Mouse (Mus musculus) liver, embryonic 15.5 days (tissue): ENCODE data around the gene Pard6b. TPM values are rescaled to one million over a fixed set of nuclear protein-coding genes. Genes with fewer than 3 reads are reported as not detected.

Source experiments
- ATAC-seq: fragments of 200-750 bp; cut with Nextera tagmentation; 2 replicates; pipeline ENCODE4 v1.8.0; 2017; ENCODE audit warnings: moderate number of reproducible peaks, mild to moderate bottlenecking, moderate library complexity; ENCODE audit not compliant: insufficient read depth
- H3K27ac ChIP-seq: fragments of 300-500 bp; sonication (generic); replicated peaks from 2 replicates; pipeline ENCODE4 v1.5.1; 2015; ENCODE audit warnings: mild to moderate bottlenecking, inconsistent platforms
- H3K27me3 ChIP-seq: fragments of 300-500 bp; sonication (generic); 2 replicates; pipeline ENCODE4 v1.6.1; 2015; ENCODE audit warnings: mild to moderate bottlenecking, inconsistent platforms
- H3K36me3 ChIP-seq: fragments of 300-500 bp; sonication (generic); replicated peaks from 2 replicates; pipeline ENCODE4 v1.6.1; 2015; ENCODE audit warnings: moderate library complexity, mild to moderate bottlenecking, inconsistent platforms
- H3K4me1 ChIP-seq: fragments of 300-500 bp; sonication (generic); replicated peaks from 2 replicates; pipeline ENCODE4 v1.6.1; 2015; ENCODE audit warnings: inconsistent platforms
- H3K4me2 ChIP-seq: fragments of 300-500 bp; sonication (generic); 2 replicates; pipeline ENCODE4 v1.6.1; 2015; ENCODE audit warnings: moderate library complexity, mild to moderate bottlenecking, inconsistent platforms
- H3K4me3 ChIP-seq: fragments of 300-500 bp; sonication (generic); replicated peaks from 2 replicates; pipeline ENCODE4 v1.5.1; 2015; ENCODE audit warnings: mild to moderate bottlenecking, inconsistent platforms
- H3K9ac ChIP-seq: fragments of 300-500 bp; sonication (generic); 2 replicates; pipeline ENCODE4 v1.6.1; 2015; ENCODE audit warnings: moderate library complexity, mild to moderate bottlenecking, inconsistent platforms
- H3K9me3 ChIP-seq: fragments of 300-500 bp; sonication (generic); replicated peaks from 2 replicates; pipeline ENCODE4 v1.6.1; 2016; ENCODE audit warnings: inconsistent platforms
- WGBS: fragments of 180-500 bp; shearing (Covaris S2); methylation state at CpG from one replicate; pipeline ENCODE4 v1.1.7; 2015; ENCODE audit warnings: mixed read lengths; ENCODE audit not compliant: insufficient replicate concordance; 5-methylcytosine and 5-hydroxymethylcytosine counted together
- polyA plus RNA-seq: library from polyadenylated mRNA; unstranded; fragments of >200 nt; fragmentation: Nextera tagmentation; extraction: Ambion mirVana; gene quantifications from 2 replicates; pipeline ENCODE4 v1.2.1, GENCODE M21; 2015

Pard6b gene
- polyA plus RNA-seq, 1 experiment from 2014 or later, result 2.6 TPM

GRCm38 (mm10) chr2:168083593-168083992 is 2.8 kb downstream of the Pard6b start:
- H3K9me3 ChIP-seq, result no peaks in the 10 kb centered on the region
- ATAC-seq, result no peak
- no peak overlapping the region for H3K27ac ChIP-seq
- H3K4me2 ChIP-seq, result no peak overlapping the region
- no peak overlapping the region for H3K9ac ChIP-seq
- WGBS, result 70% methylated on average over 2 of the region's 2 CpGs
- peaks cover 46% of the 10 kb centered on the region for H3K4me1 ChIP-seq
- H3K36me3 ChIP-seq, result no peaks in the 10 kb centered on the region
- no peak overlapping the region for H3K4me3 ChIP-seq
- peaks cover 49% of the 10 kb centered on the region for H3K27me3 ChIP-seq

- H3K4me3 ChIP-seq, result no peak overlapping the region
- WGBS, result 84% methylated on average over 7 of the region's 7 CpGs
- no peaks in the 10 kb centered on the region for H3K9me3 ChIP-seq
- no peak overlapping the region for H3K27ac ChIP-seq
- peaks cover 47% of the 10 kb centered on the region for H3K4me1 ChIP-seq
- no peak for ATAC-seq
- no peaks in the 10 kb centered on the region for H3K36me3 ChIP-seq
- H3K4me2 ChIP-seq, result no peak overlapping the region
- no peak overlapping the region for H3K9ac ChIP-seq
- peaks cover 42% of the 10 kb centered on the region for H3K27me3 ChIP-seq
Observed at GRCm38 (mm10) chr2:168084228-168084627, 3.4 kb downstream of the Pard6b start.

- 46% methylated on average over 10 of the region's 10 CpGs for WGBS
- no peak overlapping the region for H3K27ac ChIP-seq
Observed at GRCm38 (mm10) chr2:168085621-168086265, 4.9 kb downstream of the Pard6b start.

GRCm38 (mm10) chr2:168086318-168086717 is 5.5 kb downstream of the Pard6b start:
- Histone ChIP-seq H3K4me3 (no peak overlapping the region), H3K27me3 (peaks cover 28% of the 10 kb centered on the region), H3K36me3 (no peaks in the 10 kb centered on the region), H3K4me2 (no peak overlapping the region), H3K4me1 (peaks cover 29% of the 10 kb centered on the region), H3K9me3 (no peaks in the 10 kb centered on the region), H3K9ac (no peak overlapping the region), H3K27ac (no peak overlapping the region)
- 44% methylated on average over 6 of the region's 6 CpGs for WGBS
- ATAC-seq, result no peak

More at GRCm38 (mm10) chr2:168085621-168086265, 4.9 kb downstream of the Pard6b start:
- Histone ChIP-seq H3K9ac (no peak overlapping the region), H3K4me3 (no peak overlapping the region), H3K9me3 (no peaks in the 10 kb centered on the region), H3K4me2 (no peak overlapping the region), H3K4me1 (peaks cover 34% of the 10 kb centered on the region), H3K36me3 (no peaks in the 10 kb centered on the region), H3K27me3 (peaks cover 33% of the 10 kb centered on the region)
- no peak for ATAC-seq

- Histone ChIP-seq H3K4me3 (no peak overlapping the region), H3K4me2 (no peak overlapping the region), H3K27me3 (peaks cover 23% of the 10 kb centered on the region), H3K4me1 (peaks cover 24% of the 10 kb centered on the region), H3K9me3 (no peaks in the 10 kb centered on the region), H3K9ac (no peak overlapping the region), H3K27ac (no peak overlapping the region), H3K36me3 (no peaks in the 10 kb centered on the region)
- ATAC-seq, result no peak
- 60% methylated on average over 9 of the region's 9 CpGs for WGBS
Observed at GRCm38 (mm10) chr2:168086839-168087238, 6.0 kb downstream of the Pard6b start.

- Histone ChIP-seq H3K27me3 (no peaks in the 10 kb centered on the region; the same call in 1 of the 2 replicates), H3K4me2 (no peak overlapping the region), H3K36me3 (no peaks in the 10 kb centered on the region), H3K9ac (no peak overlapping the region), H3K27ac (no peak overlapping the region), H3K4me3 (no peak overlapping the region), H3K4me1 (peaks cover 10% of the 10 kb centered on the region; the same call in 1 of the 2 replicates), H3K9me3 (no peaks in the 10 kb centered on the region)
- ATAC-seq, result no peak
- 65% methylated on average over 11 of the region's 11 CpGs for WGBS
Observed at GRCm38 (mm10) chr2:168091560-168091959, 10.8 kb downstream of the Pard6b start.

GRCm38 (mm10) chr2:168093077-168093476 is 12.3 kb downstream of the Pard6b start:
- H3K4me1 ChIP-seq, result peaks cover 14% of the 10 kb centered on the region; the same call in 1 of the 2 replicates
- H3K9me3 ChIP-seq, result no peaks in the 10 kb centered on the region
- 83% methylated on average over 4 of the region's 4 CpGs for WGBS
- H3K36me3 ChIP-seq, result no peaks in the 10 kb centered on the region
- no peak overlapping the region for H3K4me3 ChIP-seq
- no peak for ATAC-seq
- no peak overlapping the region for H3K9ac ChIP-seq
- H3K27ac ChIP-seq, result no peak overlapping the region
- H3K4me2 ChIP-seq, result no peak overlapping the region
- H3K27me3 ChIP-seq, result no peaks in the 10 kb centered on the region

GRCm38 (mm10) chr2:168095077-168095476 is 14.3 kb downstream of the Pard6b start:
- WGBS, result 68% methylated on average over 8 of the region's 8 CpGs
- Histone ChIP-seq H3K4me2 (no peak overlapping the region), H3K27me3 (no peaks in the 10 kb centered on the region), H3K4me3 (no peak overlapping the region), H3K4me1 (peaks cover 9% of the 10 kb centered on the region; the same call in 1 of the 2 replicates), H3K9me3 (no peaks in the 10 kb centered on the region), H3K27ac (0 out of 2 replicates have a peak overlapping the region, but pooled peaks have one; percentile 15), H3K9ac (no peak overlapping the region), H3K36me3 (no peaks in the 10 kb centered on the region)
- ATAC-seq, result no peak

GRCm38 (mm10) chr2:168096487-168096886 is 15.7 kb downstream of the Pard6b start:
- H3K4me3 ChIP-seq, result no peak overlapping the region
- no peaks in the 10 kb centered on the region for H3K9me3 ChIP-seq
- H3K4me2 ChIP-seq, result no peak overlapping the region
- WGBS, result 63% methylated on average over 3 of the region's 3 CpGs
- no peaks in the 10 kb centered on the region for H3K27me3 ChIP-seq
- H3K4me1 ChIP-seq, result peaks cover 9% of the 10 kb centered on the region; the same call in 1 of the 2 replicates
- no peak overlapping the region for H3K9ac ChIP-seq
- no peak overlapping the region for H3K27ac ChIP-seq
- no peak for ATAC-seq
- H3K36me3 ChIP-seq, result no peaks in the 10 kb centered on the region

GRCm38 (mm10) chr2:168098040-168098439 is 17.2 kb downstream of the Pard6b start:
- Histone ChIP-seq H3K9me3 (no peaks in the 10 kb centered on the region), H3K36me3 (no peaks in the 10 kb centered on the region), H3K4me1 (peaks cover 9% of the 10 kb centered on the region; the same call in 1 of the 2 replicates), H3K27me3 (no peaks in the 10 kb centered on the region), H3K4me2 (no peak overlapping the region), H3K4me3 (no peak overlapping the region), H3K27ac (no peak overlapping the region), H3K9ac (no peak overlapping the region)
- WGBS, result 22% methylated on average over 6 of the region's 6 CpGs
- no peak for ATAC-seq

- peaks cover 9% of the 10 kb centered on the region; the same call in 1 of the 2 replicates for H3K4me1 ChIP-seq
- 76% methylated on average over 13 of the region's 13 CpGs for whole genome bisulfite sequencing
Observed at GRCm38 (mm10) chr2:168100008-168100407, 19.2 kb downstream of the Pard6b start.

More at GRCm38 (mm10) chr2:168100008-168100407, 19.2 kb downstream of the Pard6b start:
- Histone ChIP-seq H3K9ac (no peak overlapping the region), H3K36me3 (no peaks in the 10 kb centered on the region), H3K4me2 (no peak overlapping the region), H3K4me3 (no peak overlapping the region), H3K27ac (no peak overlapping the region), H3K9me3 (no peaks in the 10 kb centered on the region), H3K27me3 (no peaks in the 10 kb centered on the region)
- ATAC-seq, result no peak
